Mouse (Mus musculus) intestine, embryonic 14.5 days (tissue): Measurements from ENCODE around the gene 4931428L18Rik. TPM values are rescaled to one million over a fixed set of nuclear protein-coding genes. Genes with fewer than 3 reads are reported as not detected.

Experiments used
- ATAC-seq: fragments of 200-750 bp; cut with Nextera tagmentation; replicated peaks from 2 replicates; pipeline ENCODE4 v1.8.0; 2017; ENCODE audit warnings: low read depth, moderate number of reproducible peaks, moderate TSS enrichment, moderate library complexity; ENCODE audit not compliant: low FRiP score, low TSS enrichment
- DNase-seq: peaks from one replicate; pipeline ENCODE4 v3.0.0-alpha.2; 2018; ENCODE audit warnings: low spot score
- H3K27ac ChIP-seq: fragments of 300-500 bp; sonication (generic); 2 replicates; pipeline ENCODE4 v1.5.1; 2014; ENCODE audit warnings: low read depth, mild to moderate bottlenecking, control low read depth
- H3K27me3 ChIP-seq: fragments of 300-500 bp; sonication (generic); replicated peaks from 2 replicates; pipeline ENCODE4 v1.6.1; 2014; ENCODE audit warnings: low read length, control low read depth; ENCODE audit not compliant: control insufficient read depth, insufficient read depth
- H3K36me3 ChIP-seq: fragments of 300-500 bp; sonication (generic); 2 replicates; pipeline ENCODE4 v1.6.1; 2014; ENCODE audit warnings: low read length, control low read depth; ENCODE audit not compliant: control insufficient read depth, insufficient read depth
- H3K4me1 ChIP-seq: fragments of 300-500 bp; sonication (generic); replicated peaks from 2 replicates; pipeline ENCODE4 v1.6.1; 2014; ENCODE audit warnings: low read length, control low read depth, mixed read lengths; ENCODE audit not compliant: control insufficient read depth, insufficient read depth
- H3K4me2 ChIP-seq: fragments of 300-500 bp; sonication (generic); 2 replicates; pipeline ENCODE4 v1.6.1; 2014; ENCODE audit warnings: low read length
- H3K4me3 ChIP-seq: fragments of 300-500 bp; sonication (generic); 2 replicates; pipeline ENCODE4 v1.5.1; 2014; ENCODE audit warnings: low read depth, low read length, control low read depth, mixed read lengths
- H3K9ac ChIP-seq: fragments of 300-500 bp; sonication (generic); 2 replicates; pipeline ENCODE4 v1.6.1; 2014; ENCODE audit warnings: mild to moderate bottlenecking, low read length
- H3K9me3 ChIP-seq: fragments of 300-500 bp; sonication (generic); 2 replicates; pipeline ENCODE4 v1.6.1; 2016; ENCODE audit warnings: low read length, control low read depth; ENCODE audit not compliant: control insufficient read depth
- WGBS: fragments of 180-500 bp; shearing (Covaris S2); extraction: QIAGEN DNeasy Blood & Tissue Kit; methylation state at CpG from one replicate; pipeline ENCODE4 v1.1.7; 2014; 5-methylcytosine and 5-hydroxymethylcytosine counted together
- polyA plus RNA-seq: library from polyadenylated mRNA; unstranded; fragments of >200 nt; fragmentation: Nextera tagmentation; extraction: Ambion mirVana; gene quantifications from 2 replicates; pipeline ENCODE4 v1.2.1, GENCODE M21; 2014

The 4931428L18Rik gene
- polyA plus RNA-seq, 1 experiment from 2014 or later = not detected

DNA sequence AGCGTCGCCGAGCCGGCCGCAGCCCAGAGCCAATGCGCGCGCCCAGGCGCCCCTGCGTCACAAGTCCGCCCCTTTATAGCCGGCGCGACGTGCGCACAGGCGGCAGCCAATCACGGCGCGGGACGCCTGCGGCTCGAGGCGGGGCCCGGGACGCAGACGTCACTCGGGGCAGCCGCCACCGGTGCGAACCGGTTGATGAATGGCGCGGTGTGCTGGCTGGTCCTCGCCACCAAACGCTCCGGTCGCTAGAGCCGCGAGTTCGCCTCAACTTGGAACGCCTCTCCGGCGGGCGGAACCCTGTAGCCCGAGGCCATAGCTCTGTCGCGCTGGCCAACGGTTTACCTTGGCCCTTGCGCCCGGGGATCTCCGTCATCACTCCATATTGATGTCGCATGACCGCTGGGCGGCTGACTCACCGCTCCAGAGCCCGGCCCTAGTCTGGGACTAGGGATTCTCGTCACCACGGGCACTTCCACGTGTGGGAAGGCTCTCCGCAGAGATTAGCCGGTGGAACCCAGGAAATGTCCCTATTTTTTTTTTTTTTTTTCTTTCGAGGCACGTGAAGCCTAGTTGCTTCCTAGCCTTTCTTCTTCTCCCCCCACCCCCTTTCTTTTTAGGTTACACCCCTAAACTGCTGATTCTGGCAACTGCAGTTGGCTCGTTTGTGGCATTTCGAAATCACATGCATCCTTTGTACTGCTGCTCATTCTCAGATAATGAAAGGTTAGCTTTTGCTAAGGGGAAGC is 272.6 kb downstream of the 4931428L18Rik start:
- DNase-seq = peak; percentile 95
- Histone ChIP-seq H3K27ac (peak overlapping the region; percentile 99), H3K27me3 (no peaks in the 10 kb centered on the region), H3K9ac (peak overlapping the region; percentile 95), H3K4me1 (peaks cover 4% of the 10 kb centered on the region), H3K9me3 (no peaks in the 10 kb centered on the region), H3K4me3 (peak overlapping the region; percentile 88), H3K36me3 (peaks cover 10% of the 10 kb centered on the region), H3K4me2 (peak overlapping the region; percentile 67)
- under 1% methylated on average over 66 of the region's 66 CpGs for WGBS
- peak; percentile 99 for ATAC-seq

DNA sequence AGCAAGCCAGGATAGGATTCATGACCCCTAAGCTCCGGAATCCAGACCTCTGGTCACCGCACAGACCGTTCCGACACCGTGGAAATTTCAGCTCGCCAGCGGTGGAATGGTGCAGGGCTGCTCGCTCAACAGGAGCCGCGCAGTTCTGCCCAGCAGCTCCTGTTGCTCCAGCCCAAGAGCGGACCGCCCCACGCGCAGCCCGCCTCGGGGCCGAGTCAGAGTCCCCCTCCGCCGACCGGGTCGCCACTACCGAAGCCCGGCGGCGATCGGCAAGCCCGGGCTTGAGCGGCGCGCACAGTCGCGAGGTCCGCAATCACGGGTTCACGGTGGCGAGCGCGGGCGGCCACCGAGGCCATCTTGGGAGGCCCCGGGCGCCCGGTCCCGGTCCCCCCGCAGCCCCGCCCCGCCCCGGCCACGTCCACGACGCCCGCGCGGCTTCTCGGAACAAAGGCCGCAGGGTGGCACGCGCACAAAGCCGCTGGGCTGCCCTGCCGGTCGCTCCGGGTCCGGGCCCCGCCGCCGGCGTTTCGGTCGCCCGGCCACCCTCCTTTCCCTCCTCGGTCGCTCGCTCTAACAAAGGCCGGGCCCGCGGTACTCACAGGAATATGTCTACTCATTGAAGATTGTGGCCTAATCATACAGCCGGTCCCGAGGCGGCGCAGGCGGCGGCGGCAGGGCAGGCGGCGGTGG is 273.4 kb downstream of the 4931428L18Rik start:
- H3K27me3 ChIP-seq = no peaks in the 10 kb centered on the region
- H3K4me3 ChIP-seq = peak overlapping the region; percentile 88
- peak; percentile 61 for ATAC-seq
- peak; percentile 88 for DNase-seq
- WGBS = under 1% methylated on average over 57 of the region's 85 CpGs
- peak overlapping the region; percentile 62 for H3K4me2 ChIP-seq
- peak overlapping the region; percentile 95 for H3K9ac ChIP-seq
- peak overlapping the region; percentile 99 for H3K27ac ChIP-seq
- no peaks in the 10 kb centered on the region for H3K9me3 ChIP-seq
- peaks cover 18% of the 10 kb centered on the region for H3K36me3 ChIP-seq
- peaks cover 4% of the 10 kb centered on the region for H3K4me1 ChIP-seq

DNA sequence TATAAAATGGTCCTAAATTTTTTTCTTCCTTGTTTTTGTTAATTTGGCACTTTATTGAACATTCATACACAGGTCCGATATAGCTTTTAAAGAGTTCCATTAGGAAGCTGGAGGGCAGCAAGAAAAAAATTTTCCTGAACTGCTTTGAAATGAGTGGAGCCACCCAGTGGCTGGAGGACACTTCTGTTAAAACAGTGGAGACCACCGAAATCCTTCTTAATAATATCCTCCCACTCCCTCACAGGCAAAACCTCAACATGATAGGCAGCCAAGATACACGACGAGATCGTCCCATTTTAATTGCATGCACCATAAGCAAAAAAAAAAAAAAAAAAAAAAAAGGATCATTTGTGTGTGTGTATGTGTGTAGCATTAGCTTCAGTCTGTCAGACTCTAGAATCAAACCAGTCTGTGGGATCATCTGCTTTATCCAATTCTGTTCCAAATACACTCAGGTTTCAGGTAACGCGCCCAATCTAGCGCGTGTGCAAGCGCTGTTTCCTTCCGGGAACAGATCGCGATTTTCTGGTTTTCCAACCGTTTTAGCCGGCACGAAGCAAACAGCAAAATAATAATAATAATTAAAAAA is 274.0 kb downstream of the 4931428L18Rik start:
- peak; percentile 68 for DNase-seq
- ATAC-seq = no peak
- no peaks in the 10 kb centered on the region for H3K9me3 ChIP-seq
- peaks cover 4% of the 10 kb centered on the region for H3K4me1 ChIP-seq
- peak overlapping the region; percentile 88 for H3K4me3 ChIP-seq
- 2% methylated on average over 16 of the region's 16 CpGs for WGBS
- peak overlapping the region; percentile 99 for H3K27ac ChIP-seq
- no peaks in the 10 kb centered on the region for H3K27me3 ChIP-seq
- H3K36me3 ChIP-seq = peaks cover 24% of the 10 kb centered on the region
- peak overlapping the region; percentile 62 for H3K4me2 ChIP-seq
- peak overlapping the region; percentile 95 for H3K9ac ChIP-seq

Other genes starting within 250 kb of the 4931428L18Rik start
- not detected in 2 replicates for gene AC153137.1, start 244.7 kb downstream of the 4931428L18Rik start, polyA plus RNA-seq
- not detected in 2 replicates for gene Lgsn, start 46.3 kb downstream of the 4931428L18Rik start, polyA plus RNA-seq
- gene Pih1d3, start 154 bp upstream of the 4931428L18Rik start, polyA plus RNA-seq = not detected in 2 replicates